ENCODE assay signal across 8 mouse cellular contexts in the genomic region with DNA sequence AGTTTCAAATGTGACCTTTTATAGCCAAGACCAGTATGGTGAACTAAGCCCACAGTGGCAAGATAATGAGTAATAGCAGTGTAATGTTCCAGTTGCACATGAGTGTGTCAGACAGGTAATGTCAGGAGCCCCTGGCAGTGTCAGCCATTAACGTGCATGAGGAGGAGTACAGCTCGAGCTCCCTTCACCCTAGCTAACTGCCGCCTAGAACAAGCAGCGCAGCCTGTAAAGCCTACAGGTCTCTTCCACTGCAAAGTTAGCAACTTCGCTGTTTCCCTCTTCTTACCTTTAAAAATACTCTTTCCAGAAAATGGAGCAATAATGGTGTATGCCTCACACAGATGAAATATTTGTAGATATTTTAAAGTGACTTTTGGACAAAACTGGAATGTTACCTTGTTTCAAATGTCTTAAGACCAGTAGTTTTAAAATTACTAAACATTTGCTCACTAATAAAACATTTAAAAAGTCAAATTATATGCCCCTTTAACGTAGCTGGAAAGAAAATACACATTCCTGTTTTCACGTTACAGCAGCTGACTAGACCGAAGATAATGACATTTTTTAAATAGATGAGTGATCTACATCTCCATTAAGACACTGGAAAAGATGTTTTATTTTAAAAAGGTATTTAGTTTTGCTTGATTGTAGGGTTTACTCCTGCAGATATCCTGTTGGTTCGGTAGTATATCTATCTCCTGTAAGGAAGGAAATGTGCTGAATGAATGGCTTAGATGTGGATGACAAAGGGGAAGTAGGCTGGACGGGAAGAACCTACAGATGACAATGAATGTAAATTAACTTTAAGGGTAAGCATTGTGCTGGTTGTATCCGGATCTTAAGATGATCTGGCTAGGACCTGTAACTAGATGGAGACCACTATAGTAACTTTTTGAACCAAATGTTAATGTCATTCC. TPM values are rescaled to one million over a fixed set of nuclear protein-coding genes. Genes with fewer than 3 reads are reported as not detected.
DNase-seq lines count a peak whose midpoint lies in the region; ATAC-seq and TF ChIP-seq lines count a peak whose summit lies in the region.

No protein-coding gene starts in this region.

- no peak for TF ChIP-seq CTCF in cerebellum, adult 2 months (IDR thresholded peaks at IDR 0.05; ENCODE audit: borderline replicate concordance, insufficient read depth, low read depth, low read length)
- TF ChIP-seq CTCF in ES-Bruce4 (IDR thresholded peaks at IDR 0.05; ENCODE audit: low read depth, low read length), result no peak

- no peaks in the 10 kb centered on the region for H3K27me3 ChIP-seq in cerebellum, adult 2 months (ENCODE audit: control insufficient read depth, insufficient read depth, low read length)
- H3K27me3 ChIP-seq in ES-Bruce4 (ENCODE audit: control insufficient read depth, insufficient read depth, low read length, poor library complexity, severe bottlenecking), result no peaks in the 10 kb centered on the region
- no peaks in the 10 kb centered on the region for H3K27me3 ChIP-seq in heart, embryonic 11.5 days (ENCODE audit: control insufficient read depth, insufficient read depth, low read length)
- no peaks in the 10 kb centered on the region for H3K27me3 ChIP-seq in liver, embryonic 11.5 days (replicated peaks; ENCODE audit: control insufficient read depth, insufficient read depth, low read length)
- H3K27me3 ChIP-seq in stomach, embryonic 14.5 days (ENCODE audit: control insufficient read depth, insufficient read depth, low read length), result no peaks in the 10 kb centered on the region

- H3K27ac ChIP-seq in cerebellum, adult 2 months (ENCODE audit: insufficient read depth, low read length), result no peak overlapping the region
- no peak overlapping the region for H3K27ac ChIP-seq in ES-Bruce4 (ENCODE audit: insufficient read depth, low read length)
- H3K27ac ChIP-seq in heart, embryonic 11.5 days (ENCODE audit: low read depth, low read length), result no peak overlapping the region
- no peak overlapping the region for H3K27ac ChIP-seq in liver, embryonic 11.5 days (ENCODE audit: low read depth, low read length)
- no peak overlapping the region for H3K27ac ChIP-seq in stomach, embryonic 14.5 days (ENCODE audit: low read length)

- no peak for TF ChIP-seq EP300 in ES-Bruce4 (IDR thresholded peaks at IDR 0.05; ENCODE audit: insufficient read depth, low read depth, low read length)

- no peak for DNase-seq in cerebellum, adult 2 months
- no peak for DNase-seq in liver, embryonic 11.5 days (ENCODE audit: low spot score)
- no peak for DNase-seq in frontal cortex, postnatal 14 days (ENCODE audit: low spot score in 2 of 2)

- H3K4me2 ChIP-seq in heart, embryonic 11.5 days, result peak overlapping the region; percentile 87
- H3K4me2 ChIP-seq in liver, embryonic 11.5 days, result peak overlapping the region; percentile 95
- peak overlapping the region; percentile 93 for H3K4me2 ChIP-seq in stomach, embryonic 14.5 days (replicated peaks; ENCODE audit: low read depth, low read length)

- H3K4me3 ChIP-seq in cerebellum, adult 2 months (replicated peaks; ENCODE audit: insufficient read depth, low read depth, low read length), result peak overlapping the region; percentile 83
- H3K4me3 ChIP-seq in ES-Bruce4 (ENCODE audit: low read depth, low read length), result peak overlapping the region; percentile 74
- H3K4me3 ChIP-seq in heart, embryonic 11.5 days (ENCODE audit: low read depth, low read length), result peak overlapping the region; percentile 90
- H3K4me3 ChIP-seq in liver, embryonic 11.5 days (ENCODE audit: low read depth, low read length), result peak overlapping the region; percentile 96
- peak overlapping the region; percentile 99 for H3K4me3 ChIP-seq in stomach, embryonic 14.5 days (ENCODE audit: low read depth, low read length)

- H3K36me3 ChIP-seq in ES-Bruce4 (ENCODE audit: control insufficient read depth, insufficient read depth, low read length, poor library complexity, severe bottlenecking), result peaks cover 23% of the 10 kb centered on the region
- H3K36me3 ChIP-seq in heart, embryonic 11.5 days (ENCODE audit: control insufficient read depth, insufficient read depth, low read length), result no peaks in the 10 kb centered on the region
- H3K36me3 ChIP-seq in liver, embryonic 11.5 days (ENCODE audit: control insufficient read depth, insufficient read depth, low read length), result peaks cover 2% of the 10 kb centered on the region
- peaks cover 6% of the 10 kb centered on the region; the same call in 1 of the 2 replicates for H3K36me3 ChIP-seq in stomach, embryonic 14.5 days (ENCODE audit: control insufficient read depth, insufficient read depth, low read length)

- H3K9ac ChIP-seq in ES-Bruce4 (ENCODE audit: low read depth, poor library complexity, severe bottlenecking), result peak overlapping the region; percentile 97
- H3K9ac ChIP-seq in heart, embryonic 11.5 days (ENCODE audit: low read depth, low read length), result peak overlapping the region; percentile 98; the same call in 1 of the 2 replicates
- peak overlapping the region; percentile 99 for H3K9ac ChIP-seq in liver, embryonic 11.5 days (ENCODE audit: low read depth, low read length)
- peak overlapping the region; percentile 99 for H3K9ac ChIP-seq in stomach, embryonic 14.5 days (replicated peaks; ENCODE audit: low read depth, low read length)

- no peaks in the 10 kb centered on the region for H3K9me3 ChIP-seq in ES-Bruce4 (replicated peaks; ENCODE audit: control insufficient read depth, insufficient read depth, low read length, poor library complexity, severe bottlenecking)
- no peaks in the 10 kb centered on the region for H3K9me3 ChIP-seq in heart, embryonic 11.5 days (replicated peaks; ENCODE audit: control insufficient read depth, low read length)
- no peaks in the 10 kb centered on the region for H3K9me3 ChIP-seq in liver, embryonic 11.5 days (ENCODE audit: control insufficient read depth, low read length)
- no peaks in the 10 kb centered on the region for H3K9me3 ChIP-seq in stomach, embryonic 14.5 days (ENCODE audit: control insufficient read depth, low read depth, low read length)

- WGBS in cerebellum, adult 2 months, result 22% methylated on average over 11 of the region's 11 CpGs
- 39% methylated on average over 11 of the region's 11 CpGs for WGBS in heart, embryonic 11.5 days (ENCODE audit: insufficient replicate concordance)
- 28% methylated on average over 11 of the region's 11 CpGs for WGBS in liver, embryonic 11.5 days
- 33% methylated on average over 11 of the region's 11 CpGs for WGBS in stomach, embryonic 14.5 days

- no peaks in the 10 kb centered on the region; the same call in 1 of the 2 replicates for H3K4me1 ChIP-seq in cerebellum, adult 2 months (ENCODE audit: control insufficient read depth, insufficient read depth, low read length)
- H3K4me1 ChIP-seq in ES-Bruce4 (ENCODE audit: control insufficient read depth, insufficient read depth, low read length), result no peaks in the 10 kb centered on the region
- H3K4me1 ChIP-seq in heart, embryonic 11.5 days (ENCODE audit: control insufficient read depth, insufficient read depth, low read length), result peaks cover 11% of the 10 kb centered on the region
- peaks cover 10% of the 10 kb centered on the region for H3K4me1 ChIP-seq in liver, embryonic 11.5 days (replicated peaks; ENCODE audit: control insufficient read depth, insufficient read depth, low read length)
- peaks cover 12% of the 10 kb centered on the region; the same call in 1 of the 2 replicates for H3K4me1 ChIP-seq in stomach, embryonic 14.5 days (ENCODE audit: control insufficient read depth, insufficient read depth, low read length)

- ATAC-seq in cerebellum, adult (ENCODE audit: insufficient number of reproducible peaks, low FRiP score, low TSS enrichment), result no peak
- ATAC-seq in heart, embryonic 11.5 days (replicated peaks; ENCODE audit: insufficient number of reproducible peaks, low FRiP score, low TSS enrichment), result no peak
- ATAC-seq in liver, embryonic 11.5 days (replicated peaks; ENCODE audit: low FRiP score), result no peak
- no peak for ATAC-seq in stomach, embryonic 14.5 days (ENCODE audit: insufficient number of reproducible peaks, insufficient read depth, low FRiP score, low read depth)
- ATAC-seq in megakaryocyte progenitor cell, adult 5-6 weeks (replicated peaks; ENCODE audit: poor library complexity), result no peak

- TF ChIP-seq POLR2A in cerebellum, adult 2 months (IDR thresholded peaks at IDR 0.05; ENCODE audit: borderline replicate concordance, insufficient read depth, low read length), result no peak
- no peak for TF ChIP-seq POLR2A in ES-Bruce4 (IDR thresholded peaks at IDR 0.05; ENCODE audit: insufficient read depth, low read length)

RNA-seq across cellular contexts. Expression of gene Gm9887, which starts 1.9 kb away (rescaled TPM):
- 0.33 and 0.61 TPM in 2 replicates for polyA plus RNA-seq in cerebellum, adult 2 months (2012; rRNA removed)
- polyA plus RNA-seq in ES-Bruce4 (2011; ENCODE audit: insufficient read depth, insufficient read length, low read depth, missing spikeins), result not detected in 2 replicates
- 1.3 and 1.5 TPM in 2 replicates for polyA plus RNA-seq in heart, embryonic 11.5 days (2014; fragmentation: Nextera tagmentation; extraction: Ambion mirVana)
- polyA plus RNA-seq in liver, embryonic 11.5 days (2014; fragmentation: Nextera tagmentation; extraction: Ambion mirVana), result 1.3 and 1.7 TPM in 2 replicates
- 0.74 and 2.2 TPM in 2 replicates for polyA plus RNA-seq in stomach, embryonic 14.5 days (2014; fragmentation: Nextera tagmentation; extraction: Ambion mirVana)
- not detected in 2 replicates for total RNA-seq in megakaryocyte progenitor cell, adult 5-6 weeks (2015)
- total RNA-seq in megakaryocyte progenitor cell, adult 5-6 weeks (2017), result 1.5 TPM in 1 of 2 replicates, not detected in the other

RNA-seq across cellular contexts. Expression of gene Arf6, which starts 2.2 kb away (rescaled TPM):
- polyA plus RNA-seq in cerebellum, adult 2 months (2012; rRNA removed), result 67.3 and 67.6 TPM in 2 replicates
- polyA plus RNA-seq in ES-Bruce4 (2011; ENCODE audit: insufficient read depth, insufficient read length, low read depth, missing spikeins), result 78.0 and 86.6 TPM in 2 replicates
- 38.0 and 41.6 TPM in 2 replicates for polyA plus RNA-seq in heart, embryonic 11.5 days (2014; fragmentation: Nextera tagmentation; extraction: Ambion mirVana)
- polyA plus RNA-seq in liver, embryonic 11.5 days (2014; fragmentation: Nextera tagmentation; extraction: Ambion mirVana), result 65.1 and 68.1 TPM in 2 replicates
- 57.1 and 63.8 TPM in 2 replicates for polyA plus RNA-seq in stomach, embryonic 14.5 days (2014; fragmentation: Nextera tagmentation; extraction: Ambion mirVana)
- 89.6 and 90.6 TPM in 2 replicates for total RNA-seq in megakaryocyte progenitor cell, adult 5-6 weeks (2015)
- 145 and 148 TPM in 2 replicates for total RNA-seq in megakaryocyte progenitor cell, adult 5-6 weeks (2017)

RNA-seq across cellular contexts. Expression of gene Nemf, which starts 17.1 kb away (rescaled TPM):
- polyA plus RNA-seq in cerebellum, adult 2 months (2012; rRNA removed), result 42.6 and 43.8 TPM in 2 replicates
- polyA plus RNA-seq in ES-Bruce4 (2011; ENCODE audit: insufficient read depth, insufficient read length, low read depth, missing spikeins), result 75.0 and 79.1 TPM in 2 replicates
- polyA plus RNA-seq in heart, embryonic 11.5 days (2014; fragmentation: Nextera tagmentation; extraction: Ambion mirVana), result 62.1 and 69.9 TPM in 2 replicates
- 74.7 and 81.7 TPM in 2 replicates for polyA plus RNA-seq in liver, embryonic 11.5 days (2014; fragmentation: Nextera tagmentation; extraction: Ambion mirVana)
- polyA plus RNA-seq in stomach, embryonic 14.5 days (2014; fragmentation: Nextera tagmentation; extraction: Ambion mirVana), result 99.9 and 114 TPM in 2 replicates
- 62.7 and 76.9 TPM in 2 replicates for total RNA-seq in megakaryocyte progenitor cell, adult 5-6 weeks (2015)
- 80.0 and 130 TPM in 2 replicates for total RNA-seq in megakaryocyte progenitor cell, adult 5-6 weeks (2017)
